Mouse (Mus musculus) lung, postnatal 4 days (tissue): Measurements from ENCODE around the gene Psmb6.

Source experiments
- DNase-seq, 2 experiments: peaks; one replicate each; pipeline ENCODE4 v3.0.0; 2021

The Psmb6 gene

DNA sequence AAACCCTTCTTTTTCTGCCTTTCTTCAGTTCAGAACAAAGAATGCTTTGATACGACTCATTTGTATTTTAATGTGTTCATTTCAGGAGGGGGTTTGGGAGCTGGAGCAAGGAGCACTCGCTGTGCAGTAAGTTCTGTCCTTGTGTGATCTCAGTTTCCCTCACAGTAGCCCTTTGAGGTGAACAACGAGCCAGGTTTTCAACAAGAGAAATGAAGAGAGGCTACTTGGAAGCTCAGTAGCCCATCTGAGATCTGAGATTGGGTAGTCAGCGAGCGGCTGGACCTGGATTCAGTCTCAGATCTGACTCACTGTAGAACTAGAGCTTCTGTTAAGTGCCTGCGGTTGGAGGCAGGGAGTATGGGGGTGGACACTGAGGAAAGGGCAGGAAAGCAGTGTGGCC lies 48.7 kb downstream of the Psmb6 start:
- no peak for DNase-seq

- DNase-seq, result no peak
Measured at GRCm38 (mm10) chr11:70577201-70577600, 52.0 kb downstream of the Psmb6 start.
